Mouse (Mus musculus) cerebellum, postnatal 36 days (tissue): ENCODE data around the gene 4931417E11Rik.

ENCODE experiments used
- DNase-seq, 2 experiments: peaks; one replicate each; pipeline ENCODE4 v3.0.0; 2021 to 2022; ENCODE audit warnings: mixed read lengths in 2 of 2

4931417E11Rik gene

GRCm38 (mm10) chr6:73469567-73469966 is at the start of gene 4931417E11Rik:
Gene 4931417E11Rik (minus strand): TSS chr6:73469667.
- no peak for DNase-seq

GRCm38 (mm10) chr6:73517818-73518396 is 48.4 kb upstream of the 4931417E11Rik start:
- peak; percentile 85 to 89 for DNase-seq

GRCm38 (mm10) chr6:73512907-73513306 is 43.4 kb upstream of the 4931417E11Rik start:
- no peak for DNase-seq

GRCm38 (mm10) chr6:73499631-73500030 is 30.2 kb upstream of the 4931417E11Rik start:
- DNase-seq, result no peak

GRCm38 (mm10) chr6:73497321-73497720 is 27.9 kb upstream of the 4931417E11Rik start:
- no peak for DNase-seq

GRCm38 (mm10) chr6:73490524-73490923 is 21.1 kb upstream of the 4931417E11Rik start:
- peak in 1 of 2 experiments; percentile 8 for DNase-seq

GRCm38 (mm10) chr6:73485616-73486015 is 16.1 kb upstream of the 4931417E11Rik start:
- no peak for DNase-seq

- no peak for DNase-seq
Observed at GRCm38 (mm10) chr6:73466084-73466483, 3.4 kb downstream of the 4931417E11Rik start.

- no peak for DNase-seq
Observed at GRCm38 (mm10) chr6:73462543-73462942, 6.9 kb downstream of the 4931417E11Rik start.

- no peak for DNase-seq
Observed at GRCm38 (mm10) chr6:73433912-73434311, 35.6 kb downstream of the 4931417E11Rik start.

GRCm38 (mm10) chr6:73428618-73429336 is 40.7 kb downstream of the 4931417E11Rik start:
- peak; percentile 21 to 23 for DNase-seq

GRCm38 (mm10) chr6:73427273-73427812 is 42.1 kb downstream of the 4931417E11Rik start:
- DNase-seq, result peak; percentile 34 to 37
